Mouse (Mus musculus) monocyte, adult 5-6 weeks (primary cell): Measurements from ENCODE around the gene Ly75. TPM values are rescaled to one million over a fixed set of nuclear protein-coding genes. Genes with fewer than 3 reads are reported as not detected.

Experiments
- ATAC-seq: fragments of 153-309, 156-312 bp; replicated peaks from 2 replicates; pipeline ENCODE4 v1.8.0; 2017; ENCODE audit warnings: mild to moderate bottlenecking; ENCODE audit not compliant: low TSS enrichment, insufficient number of reproducible peaks, severe bottlenecking, poor library complexity, low FRiP score
- total RNA-seq: library from RNA; stranded (forward); fragments of 200-1000, 200-491, 200-594 nt; gene quantifications from 3 replicates; pipeline ENCODE4 v1.2.3, GENCODE M21; 2017

Gene Ly75
- total RNA-seq, 1 experiment from 2014 or later, result 4.9 TPM

- ATAC-seq, result no peak
Observed at GRCm38 (mm10) chr2:60342107-60342880, 40.8 kb downstream of the Ly75 start.

GRCm38 (mm10) chr2:60337937-60338336 is 45.2 kb downstream of the Ly75 start:
- no peak for ATAC-seq

GRCm38 (mm10) chr2:60328641-60329040 is 54.5 kb downstream of the Ly75 start:
- ATAC-seq, result no peak

- no peak for ATAC-seq
Observed at GRCm38 (mm10) chr2:60327581-60327980, 55.5 kb downstream of the Ly75 start.

- no peak for ATAC-seq
Observed at GRCm38 (mm10) chr2:60326948-60327347, 56.2 kb downstream of the Ly75 start.

- ATAC-seq, result peak; percentile 73
Observed at GRCm38 (mm10) chr2:60323411-60323810, 59.7 kb downstream of the Ly75 start.

- no peak for ATAC-seq
Observed at GRCm38 (mm10) chr2:60322031-60322726, 60.9 kb downstream of the Ly75 start.

- ATAC-seq, result no peak
Observed at GRCm38 (mm10) chr2:60303796-60304195, 79.3 kb downstream of the Ly75 start.

- ATAC-seq, result no peak
Observed at GRCm38 (mm10) chr2:60299323-60299722, 83.8 kb downstream of the Ly75 start.

- ATAC-seq, result peak; percentile 100
Observed at GRCm38 (mm10) chr2:60298266-60298665, 84.8 kb downstream of the Ly75 start.

- no peak for ATAC-seq
Observed at GRCm38 (mm10) chr2:60291381-60291780, 91.7 kb downstream of the Ly75 start.

GRCm38 (mm10) chr2:60289451-60289850 is 93.7 kb downstream of the Ly75 start:
- no peak for ATAC-seq

- ATAC-seq, result peak; percentile 86
Observed at GRCm38 (mm10) chr2:60288606-60289005, 94.5 kb downstream of the Ly75 start.

GRCm38 (mm10) chr2:60285107-60285617 is 97.9 kb downstream of the Ly75 start:
- ATAC-seq, result no peak

- no peak for ATAC-seq
Observed at GRCm38 (mm10) chr2:60284467-60284821, 98.7 kb downstream of the Ly75 start, which contains the start of gene Cd302. Cd302 (minus strand) TSS chr2:60284488.

- ATAC-seq, result peak; percentile 41
Observed at GRCm38 (mm10) chr2:60283751-60284466, 99.2 kb downstream of the Ly75 start.

- ATAC-seq, result no peak
Observed at GRCm38 (mm10) chr2:60283208-60283750, 99.8 kb downstream of the Ly75 start.

GRCm38 (mm10) chr2:60282625-60283024 is 100.5 kb downstream of the Ly75 start:
- no peak for ATAC-seq

GRCm38 (mm10) chr2:60278627-60279026 is 104.5 kb downstream of the Ly75 start:
- no peak for ATAC-seq
